Mouse (Mus musculus): Measurements from ENCODE around the gene Lnp1.
"Not testable (repeated sequence)": the region's sequence is repeated elsewhere in the genome, so short reads cannot be mapped to it uniquely, and the experiment has no call there.

The Lnp1 gene

DNA sequence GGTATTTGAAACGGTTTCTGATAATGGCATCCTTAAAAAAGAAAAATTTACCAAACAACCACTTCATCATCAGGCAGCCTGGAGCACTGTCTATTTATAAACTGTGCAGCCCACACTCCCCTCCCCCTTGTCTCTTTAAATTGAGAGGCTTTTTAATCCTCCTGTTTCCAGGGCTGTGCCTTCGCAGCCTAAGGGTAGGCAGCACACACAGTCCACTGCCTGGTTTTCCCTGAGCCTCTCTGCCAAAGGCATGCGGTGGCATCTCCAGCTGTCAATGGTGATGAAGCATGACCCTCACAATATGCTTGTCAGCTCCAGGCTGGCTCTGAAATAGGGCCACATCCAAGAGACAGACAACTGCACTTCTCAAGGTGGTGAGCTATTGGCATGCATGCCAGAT, at the start of gene Lnp1:
Gene Lnp1 (minus strand): TSS at position 39 of the 400 bp plus-strand sequence.
- peak; percentile 28 for DNase-seq

DNA sequence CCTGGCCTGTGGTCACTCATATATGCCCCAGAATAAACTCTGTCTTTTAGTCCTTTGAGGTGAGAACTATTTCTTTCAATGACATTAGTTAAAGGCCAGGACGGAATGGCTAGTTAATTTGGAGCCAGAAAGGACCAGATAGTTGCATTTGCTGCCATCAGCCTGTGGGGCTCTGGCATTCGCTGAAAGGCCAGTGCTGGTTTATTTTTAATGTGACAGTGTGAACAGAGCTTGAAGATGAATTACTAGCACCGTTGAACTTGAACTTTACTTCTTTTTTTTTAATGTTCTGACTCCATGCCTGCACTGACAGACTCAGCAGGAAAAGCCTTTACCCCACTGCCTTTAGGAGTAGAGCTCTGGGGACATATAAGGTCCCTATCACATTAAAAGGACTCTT, 46.8 kb upstream of the Lnp1 start:
- DNase-seq: no peak

DNA sequence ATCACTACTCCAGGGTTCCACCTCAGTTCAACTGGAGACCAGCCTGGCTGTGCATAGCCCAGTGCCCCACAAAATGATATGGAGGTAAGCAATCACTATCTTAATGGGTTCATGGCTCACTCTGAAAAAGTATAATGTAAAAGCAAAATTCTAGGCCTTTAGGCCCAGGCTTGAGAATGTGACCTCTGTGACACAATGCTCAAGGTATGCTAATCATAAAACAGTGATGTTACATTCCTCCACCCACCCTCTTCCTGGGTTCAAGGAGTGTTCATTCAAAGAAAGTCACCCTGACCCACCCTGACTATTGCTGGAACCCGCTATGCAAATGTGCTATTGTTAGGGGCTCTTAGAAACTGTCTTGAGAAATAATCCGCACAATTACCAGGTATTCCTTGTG, 30.4 kb upstream of the Lnp1 start:
- not testable (repeated sequence) for DNase-seq

DNA sequence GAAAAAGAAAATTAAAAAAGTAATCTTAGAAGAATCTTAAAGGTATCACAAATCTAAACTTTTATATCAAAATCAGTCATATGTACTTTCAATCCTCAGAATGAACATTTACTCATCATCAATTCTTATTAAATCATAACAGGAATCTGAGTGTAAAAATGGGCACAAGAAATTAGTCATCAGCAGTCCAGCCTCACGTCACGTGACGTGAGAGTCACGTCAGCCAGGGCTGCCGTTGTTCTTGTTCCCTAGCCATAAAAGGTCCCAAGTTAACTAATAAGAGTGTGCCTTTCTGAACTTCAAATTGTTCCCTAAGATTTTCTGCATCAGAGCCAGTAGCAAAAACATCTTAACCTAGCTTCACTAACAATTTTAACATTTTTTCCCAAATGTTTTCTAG, 21.2 kb upstream of the Lnp1 start:
- no peak for DNase-seq

DNA sequence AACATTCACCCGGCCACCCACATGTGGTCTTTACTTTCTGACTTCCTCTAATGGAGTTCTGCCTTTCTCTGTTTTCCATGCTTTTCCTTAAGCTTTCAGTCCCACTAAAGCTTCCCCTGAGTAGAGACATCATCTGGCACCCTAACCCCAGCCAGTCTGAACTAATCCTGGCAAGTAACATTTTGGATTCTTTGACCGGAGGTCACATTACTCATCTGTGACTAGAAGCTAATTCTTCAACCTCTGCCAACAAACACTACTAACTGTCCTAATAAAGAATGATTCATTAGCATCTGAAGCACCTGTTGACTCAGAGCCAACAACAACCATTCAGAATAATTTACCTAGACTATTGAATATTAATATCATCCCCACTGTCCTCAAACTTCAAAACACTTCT, 14.5 kb upstream of the Lnp1 start:
- DNase-seq: no peak

GRCm38 (mm10) chr16:56920102-56920657, 7.7 kb downstream of the Lnp1 start:
- no peak for DNase-seq

GRCm38 (mm10) chr16:56917230-56917629, 10.6 kb downstream of the Lnp1 start:
- DNase-seq: no peak

- no peak for DNase-seq
Observed at GRCm38 (mm10) chr16:56908986-56909385, 18.9 kb downstream of the Lnp1 start.

DNA sequence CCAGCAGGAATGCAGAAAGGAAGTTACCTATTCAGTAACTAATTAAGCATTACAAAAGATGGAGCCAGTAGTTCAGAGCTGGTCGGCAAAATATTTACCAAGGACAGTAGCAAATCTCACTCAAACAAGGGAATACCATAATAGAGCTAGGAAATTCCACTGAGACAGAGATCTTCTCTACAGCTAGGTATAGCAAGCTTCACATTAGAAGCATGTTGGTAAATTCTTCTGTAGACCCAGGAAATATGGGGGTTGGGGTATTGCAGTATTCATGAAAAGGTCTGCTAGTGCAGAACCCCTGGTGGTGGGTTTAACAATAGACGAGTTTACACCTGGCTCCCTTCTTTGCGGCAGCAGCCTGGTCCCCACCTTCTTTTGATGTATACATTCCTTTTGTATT, 25.7 kb downstream of the Lnp1 start:
- DNase-seq: not testable (repeated sequence)

DNA sequence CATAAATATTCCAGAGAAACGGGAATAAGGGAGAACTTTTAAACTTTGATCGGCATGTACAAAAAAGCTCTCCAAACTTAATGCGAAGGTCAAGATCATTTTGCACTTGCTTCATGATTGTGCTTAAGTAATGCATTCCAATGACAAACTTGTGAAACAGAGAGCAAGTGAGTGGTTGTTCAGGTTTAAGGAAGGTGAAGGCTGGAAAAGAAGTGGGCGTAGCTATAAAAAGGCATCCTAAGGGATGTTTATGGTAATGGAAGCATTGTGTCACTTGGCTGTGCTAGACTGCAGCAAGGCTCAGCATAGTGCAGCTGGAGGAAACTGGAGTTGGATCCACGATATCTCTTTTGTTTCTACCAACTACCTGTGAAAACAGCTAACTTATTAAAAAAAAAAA, 36.3 kb downstream of the Lnp1 start:
- no peak for DNase-seq

DNA sequence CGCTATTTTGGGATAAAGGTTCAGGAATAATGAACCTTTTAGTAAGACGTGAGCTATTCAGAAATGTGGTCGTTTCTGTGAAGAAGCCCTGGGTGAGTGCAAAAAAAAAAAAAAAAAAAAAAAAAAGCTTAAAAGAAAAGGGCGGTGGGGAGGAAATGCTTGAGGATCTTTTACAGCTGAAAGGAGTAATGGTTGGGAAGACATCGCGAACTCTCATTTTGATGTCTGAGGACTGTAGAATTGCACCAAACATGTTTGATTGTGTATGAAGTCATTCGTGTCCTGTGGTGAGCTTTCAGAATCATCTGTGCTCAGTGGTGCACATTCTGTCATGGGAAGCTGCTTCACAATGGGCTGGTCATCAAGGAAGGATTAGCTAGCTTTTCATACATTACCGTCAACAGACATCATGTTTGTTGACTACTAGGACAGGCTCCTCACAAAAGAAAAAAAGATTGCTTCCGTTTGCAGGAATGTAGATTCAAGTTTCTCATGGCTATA, 41.2 kb downstream of the Lnp1 start:
- DNase-seq: no peak

DNA sequence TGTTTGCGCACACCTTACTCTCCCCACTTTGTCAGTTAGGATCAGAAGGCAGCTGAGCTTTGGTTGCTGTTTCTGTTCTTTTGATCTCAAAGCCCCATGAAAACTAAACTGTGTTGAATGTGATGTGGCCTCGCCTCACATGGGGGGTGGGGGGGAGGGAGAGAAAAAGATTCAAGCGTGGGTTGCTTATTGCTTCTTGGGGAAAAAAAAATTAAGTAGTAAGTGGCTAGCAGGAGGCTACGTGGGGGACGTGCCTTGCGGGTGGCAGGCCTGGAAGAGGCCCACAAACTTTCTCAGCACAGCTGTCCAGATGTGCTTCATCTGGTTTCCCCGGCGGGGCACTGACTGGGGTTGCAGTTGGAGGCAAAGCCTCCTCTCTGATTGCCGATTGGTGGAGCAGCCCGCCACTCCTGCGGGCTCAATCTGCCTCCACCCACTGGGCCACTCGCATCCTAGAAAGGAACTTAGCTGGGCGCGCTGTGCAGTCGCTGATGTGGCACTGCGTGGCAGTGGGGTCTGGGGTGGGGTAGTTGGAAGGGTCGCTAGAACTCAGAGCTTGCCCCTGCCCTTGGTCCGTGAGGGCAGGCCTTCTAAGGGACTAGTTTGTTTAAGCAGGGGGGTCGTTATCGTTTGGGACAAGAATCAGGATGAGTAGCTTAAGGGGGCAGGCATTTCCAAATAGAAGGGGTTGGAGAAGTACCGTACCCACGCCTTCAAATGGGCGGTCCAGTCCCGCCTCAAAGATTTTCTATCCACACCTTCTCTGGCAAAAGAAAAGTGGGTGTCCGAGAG, 41.8 kb downstream of the Lnp1 start, which contains the start of gene Tmem45a:
Gene Tmem45a (minus strand): TSS at position 343 of the 792 bp plus-strand sequence.
- DNase-seq: peak; percentile 62

DNA sequence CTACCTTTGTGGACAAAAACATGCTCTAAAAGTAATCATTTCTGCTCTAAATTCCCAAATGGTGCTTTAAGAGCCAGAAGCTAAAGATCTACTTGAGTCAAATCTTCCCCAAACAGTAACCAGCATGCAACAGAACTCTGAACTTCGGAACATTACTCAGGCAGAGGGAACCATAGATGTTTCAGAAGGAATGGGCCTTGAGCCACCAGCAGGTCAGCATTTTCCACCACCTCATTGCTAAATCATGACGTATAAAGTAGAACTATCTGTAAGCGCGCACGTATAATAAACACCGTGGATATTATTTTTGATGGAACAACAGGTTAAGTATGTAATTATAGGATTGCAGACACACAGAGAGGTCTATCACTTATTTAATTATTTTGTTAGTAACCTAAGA, 43.0 kb downstream of the Lnp1 start:
- no peak for DNase-seq

DNA sequence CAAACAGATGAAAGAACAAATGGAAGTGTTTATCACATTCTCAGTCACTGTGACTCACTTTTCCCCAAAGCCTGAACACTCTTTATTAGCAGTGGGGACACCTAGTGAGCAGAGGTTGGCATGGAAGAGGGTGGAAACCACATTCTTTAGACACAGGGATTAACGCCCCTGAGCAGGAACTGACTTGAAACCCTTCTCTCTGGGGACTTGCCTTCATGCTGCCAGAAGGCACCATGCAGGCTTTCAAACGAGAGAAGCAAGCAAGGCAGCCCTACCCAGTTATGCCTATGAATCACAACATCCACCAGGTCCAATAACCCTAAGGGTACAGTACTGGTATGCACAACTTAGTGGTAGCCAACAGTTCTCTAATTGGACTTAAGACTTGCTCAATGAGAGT, 54.5 kb downstream of the Lnp1 start:
- DNase-seq: no peak

GRCm38 (mm10) chr16:56870458-56870857, 57.4 kb downstream of the Lnp1 start:
- no peak for DNase-seq

- no peak for DNase-seq
Observed at GRCm38 (mm10) chr16:56868361-56868760, 59.5 kb downstream of the Lnp1 start.

DNA sequence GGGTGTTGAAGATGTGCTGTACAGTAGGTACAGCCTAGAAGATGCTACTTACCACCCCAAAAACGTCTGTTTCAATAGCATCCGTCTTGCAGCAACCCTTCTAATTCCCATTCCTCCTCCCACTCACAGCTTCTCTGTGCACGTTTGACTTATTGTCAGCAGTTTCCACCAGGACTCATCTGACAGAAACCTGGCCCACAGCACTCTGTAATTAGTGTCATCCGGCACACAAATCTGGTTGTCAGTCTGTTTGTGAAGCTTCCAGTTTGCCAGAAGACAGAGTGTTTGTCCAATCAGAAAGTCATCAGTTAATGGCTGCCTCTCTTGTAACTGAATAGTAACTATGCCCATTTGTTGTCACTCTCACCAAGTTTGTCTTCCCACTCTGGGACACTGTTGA, 60.3 kb downstream of the Lnp1 start:
- peak; percentile 28 for DNase-seq

All from layer of hippocampus, adult 9-11 months (tissue).